Mouse (Mus musculus) heart, adult 9 months (tissue): ENCODE results near the gene Coro1b.
A peak's percentile ranks its signal among the peaks of the same experiment; 100 is the strongest.

ENCODE experiments used
- DNase-seq, 2 experiments: peaks; one replicate each; pipeline ENCODE4 v3.0.0; 2022; ENCODE audit warnings: low spot score in 2 of 2

Coro1b gene

GRCm38 (mm10) chr19:4148491-4148806 is at the start of gene Coro1b:
Gene Coro1b (plus strand): TSS chr19:4148619.
- DNase-seq = peak; percentile 97 to 98

- peak; percentile 86 to 93 for DNase-seq
Observed at GRCm38 (mm10) chr19:4099056-4099455, 49.4 kb upstream of the Coro1b start.

GRCm38 (mm10) chr19:4099837-4100717 is 48.3 kb upstream of the Coro1b start, which contains the start of gene Pitpnm1:
Gene Pitpnm1 (plus strand): TSS chr19:4099998.
- DNase-seq = peak; percentile 82 to 83

- peak in 1 of 2 experiments; percentile 29 for DNase-seq
Observed at GRCm38 (mm10) chr19:4100718-4101261, 47.6 kb upstream of the Coro1b start.

- no peak for DNase-seq
Observed at GRCm38 (mm10) chr19:4101466-4101865, 47.0 kb upstream of the Coro1b start.

GRCm38 (mm10) chr19:4102049-4102448 is 46.4 kb upstream of the Coro1b start:
- DNase-seq = no peak

- DNase-seq = no peak
Observed at GRCm38 (mm10) chr19:4102626-4103025, 45.8 kb upstream of the Coro1b start.

- no peak for DNase-seq
Observed at GRCm38 (mm10) chr19:4103294-4103693, 45.1 kb upstream of the Coro1b start.

- DNase-seq = no peak
Observed at GRCm38 (mm10) chr19:4103792-4104191, 44.6 kb upstream of the Coro1b start.

GRCm38 (mm10) chr19:4104675-4105194 is 43.7 kb upstream of the Coro1b start:
- DNase-seq = no peak

GRCm38 (mm10) chr19:4106654-4107053 is 41.8 kb upstream of the Coro1b start:
- no peak for DNase-seq

- no peak for DNase-seq
Observed at GRCm38 (mm10) chr19:4108535-4108934, 39.9 kb upstream of the Coro1b start.

GRCm38 (mm10) chr19:4112063-4112960 is 36.1 kb upstream of the Coro1b start:
- DNase-seq = no peak

- DNase-seq = peak; percentile 68 to 81
Observed at GRCm38 (mm10) chr19:4113186-4113805, 35.1 kb upstream of the Coro1b start.

- DNase-seq = peak in 1 of 2 experiments; percentile 55
Observed at GRCm38 (mm10) chr19:4113806-4114230, 34.6 kb upstream of the Coro1b start.

- no peak for DNase-seq
Observed at GRCm38 (mm10) chr19:4114551-4114950, 33.9 kb upstream of the Coro1b start.

- no peak for DNase-seq
Observed at GRCm38 (mm10) chr19:4115144-4115543, 33.3 kb upstream of the Coro1b start.

GRCm38 (mm10) chr19:4115816-4116215 is 32.6 kb upstream of the Coro1b start:
- DNase-seq = no peak

- no peak for DNase-seq
Observed at GRCm38 (mm10) chr19:4117006-4117405, 31.4 kb upstream of the Coro1b start.

- DNase-seq = no peak
Observed at GRCm38 (mm10) chr19:4118350-4118749, 30.1 kb upstream of the Coro1b start.

- no peak for DNase-seq
Observed at GRCm38 (mm10) chr19:4119716-4120487, 28.5 kb upstream of the Coro1b start.
